Mouse (Mus musculus) neural tube, embryonic 15.5 days (tissue): ENCODE data around the gene Skap2. TPM values are rescaled to one million over a fixed set of nuclear protein-coding genes. Genes with fewer than 3 reads are reported as not detected.

Experiments
- ATAC-seq: fragments of 200-750 bp; cut with Nextera tagmentation; 2 replicates; pipeline ENCODE4 v1.8.0; 2017; ENCODE audit warnings: mild to moderate bottlenecking, moderate TSS enrichment, moderate library complexity; ENCODE audit not compliant: low FRiP score
- H3K27ac ChIP-seq: fragments of 300-500 bp; sonication (generic); replicated peaks from 2 replicates; pipeline ENCODE4 v1.5.1; 2015; ENCODE audit warnings: mild to moderate bottlenecking, inconsistent platforms
- H3K27me3 ChIP-seq: fragments of 300-500 bp; sonication (generic); replicated peaks from 2 replicates; pipeline ENCODE4 v1.6.1; 2015; ENCODE audit warnings: inconsistent platforms
- H3K36me3 ChIP-seq: fragments of 300-500 bp; sonication (generic); 2 replicates; pipeline ENCODE4 v1.6.1; 2015; ENCODE audit warnings: inconsistent platforms
- H3K4me1 ChIP-seq: fragments of 300-500 bp; sonication (generic); 2 replicates; pipeline ENCODE4 v1.6.1; 2015; ENCODE audit warnings: inconsistent platforms
- H3K4me2 ChIP-seq: fragments of 300-500 bp; sonication (generic); 2 replicates; pipeline ENCODE4 v1.6.1; 2015; ENCODE audit warnings: inconsistent platforms, mild to moderate bottlenecking, moderate library complexity
- H3K4me3 ChIP-seq: fragments of 300-500 bp; sonication (generic); replicated peaks from 2 replicates; pipeline ENCODE4 v1.5.1; 2015; ENCODE audit warnings: mild to moderate bottlenecking, inconsistent platforms
- H3K9ac ChIP-seq: fragments of 300-500 bp; sonication (generic); replicated peaks from 2 replicates; pipeline ENCODE4 v1.6.1; 2015; ENCODE audit warnings: mild to moderate bottlenecking, inconsistent platforms
- H3K9me3 ChIP-seq: fragments of 300-500 bp; sonication (generic); replicated peaks from 2 replicates; pipeline ENCODE4 v1.6.1; 2016; ENCODE audit warnings: inconsistent platforms
- WGBS: fragments of 180-500 bp; shearing (Covaris S2); methylation state at CpG from one replicate; pipeline ENCODE4 v1.1.7; 2015; ENCODE audit warnings: mixed read lengths; 5-methylcytosine and 5-hydroxymethylcytosine counted together
- polyA plus RNA-seq: library from polyadenylated mRNA; unstranded; fragments of >200 nt; fragmentation: Nextera tagmentation; extraction: Ambion mirVana; gene quantifications from 2 replicates; pipeline ENCODE4 v1.2.1, GENCODE M21; 2015

Gene Skap2
- polyA plus RNA-seq, 1 experiment from 2014 or later, result 29.5 TPM

DNA sequence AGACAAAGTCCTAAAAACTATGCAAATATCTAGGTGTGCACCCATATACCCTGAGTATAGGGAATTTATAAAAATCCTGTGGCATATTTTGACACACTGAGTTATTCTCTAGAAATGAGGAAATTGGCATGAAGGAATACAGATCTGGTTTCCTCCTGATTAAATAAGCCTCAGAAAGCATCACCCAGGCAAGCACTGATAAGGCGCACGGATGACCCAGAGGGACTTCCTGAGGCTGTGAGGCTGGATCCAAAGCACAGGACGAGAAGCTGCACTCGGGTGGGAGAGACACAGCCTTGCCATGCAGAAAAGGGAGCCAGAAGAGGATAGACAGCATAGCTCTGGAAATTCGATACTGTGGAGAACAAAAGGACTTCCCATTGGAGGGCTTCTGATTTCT lies 12.4 kb upstream of the Skap2 start:
- no peak for ATAC-seq
- Histone ChIP-seq H3K4me3 (no peak overlapping the region), H3K4me2 (no peak overlapping the region), H3K27me3 (no peaks in the 10 kb centered on the region), H3K36me3 (no peaks in the 10 kb centered on the region), H3K9ac (no peak overlapping the region), H3K4me1 (no peaks in the 10 kb centered on the region), H3K27ac (no peak overlapping the region), H3K9me3 (no peaks in the 10 kb centered on the region)
- WGBS, result 59% methylated on average over 5 of the region's 5 CpGs

DNA sequence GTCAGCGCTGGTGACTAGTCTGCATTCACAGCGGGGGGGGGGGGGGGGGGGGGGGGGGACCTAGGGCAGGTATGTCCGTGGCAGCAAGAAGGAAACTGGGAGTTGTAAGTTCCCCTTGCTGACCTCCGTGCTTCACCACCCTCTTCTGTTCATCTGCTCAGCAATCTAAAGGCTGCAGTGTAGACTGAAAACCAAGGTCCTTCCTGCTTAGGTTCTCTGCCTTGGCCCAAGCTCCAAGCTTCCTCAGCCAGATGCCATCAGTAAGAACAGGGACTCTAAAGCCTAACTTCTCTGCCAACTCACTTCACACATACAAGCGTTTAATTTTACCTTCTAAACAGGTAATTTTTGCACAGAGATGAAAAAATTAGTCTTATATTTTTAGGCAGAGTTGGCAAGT lies 10.0 kb upstream of the Skap2 start:
- 47% methylated on average over 5 of the region's 5 CpGs for WGBS
- Histone ChIP-seq H3K27ac (no peak overlapping the region), H3K4me3 (no peak overlapping the region), H3K27me3 (no peaks in the 10 kb centered on the region), H3K9ac (no peak overlapping the region), H3K36me3 (no peaks in the 10 kb centered on the region), H3K9me3 (no peaks in the 10 kb centered on the region), H3K4me2 (no peak overlapping the region), H3K4me1 (no peaks in the 10 kb centered on the region)
- no peak for ATAC-seq

DNA sequence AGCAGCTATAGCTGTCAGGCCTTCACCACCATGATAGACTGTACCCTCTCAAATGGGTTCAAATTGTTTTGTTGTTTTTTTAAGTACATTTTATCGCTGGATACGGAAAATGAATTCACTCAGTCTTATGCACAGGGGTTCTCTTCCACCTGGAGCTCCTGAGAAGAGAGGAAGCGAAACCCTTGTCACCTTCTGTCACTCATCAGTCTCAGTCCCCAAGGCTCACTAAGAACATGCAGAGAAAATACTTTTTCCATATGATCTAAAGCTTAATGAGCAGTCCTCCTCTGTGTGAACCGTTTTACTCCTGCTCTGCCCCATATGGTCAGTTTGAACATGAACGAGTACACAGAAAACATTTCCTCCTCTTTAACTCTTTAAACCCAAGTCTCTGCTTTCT lies 7.9 kb upstream of the Skap2 start:
- Histone ChIP-seq H3K4me1 (no peaks in the 10 kb centered on the region), H3K9me3 (no peaks in the 10 kb centered on the region), H3K9ac (no peak overlapping the region), H3K27ac (no peak overlapping the region), H3K27me3 (no peaks in the 10 kb centered on the region), H3K4me2 (no peak overlapping the region), H3K36me3 (no peaks in the 10 kb centered on the region), H3K4me3 (no peak overlapping the region)
- ATAC-seq, result no peak
- WGBS, result 85% methylated on average over 5 of the region's 5 CpGs

DNA sequence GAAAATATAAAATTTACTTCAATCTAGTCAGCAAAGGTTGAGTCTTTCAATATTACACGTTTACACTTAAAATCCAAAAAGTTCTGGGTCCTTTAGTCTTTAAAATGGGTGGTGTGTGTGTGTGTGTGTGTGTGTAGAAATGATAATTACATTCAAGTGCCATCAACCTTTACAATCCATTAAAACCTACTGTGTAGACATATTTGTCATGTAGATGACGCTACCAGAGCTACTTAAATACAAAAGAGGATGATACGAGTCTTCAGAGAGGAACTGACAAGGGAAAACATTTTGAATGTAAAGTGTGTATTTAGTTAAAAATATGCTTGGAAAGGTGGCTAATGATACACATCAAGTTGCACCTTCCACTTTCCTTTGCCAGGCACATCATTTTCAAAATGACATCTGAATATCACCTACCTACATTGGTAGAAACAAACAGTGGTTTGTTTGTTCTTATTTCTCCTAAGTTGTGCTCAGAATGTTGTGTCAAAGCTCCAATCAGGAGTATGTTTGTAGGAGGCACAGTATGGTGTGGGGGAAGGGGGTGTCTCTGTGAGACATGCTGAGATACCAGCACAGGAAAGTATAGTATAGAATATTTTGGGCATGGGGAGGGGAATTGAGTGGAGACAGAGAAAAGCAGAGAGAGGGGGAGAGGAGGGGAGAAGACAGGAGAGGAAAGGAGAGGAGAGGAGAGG lies 1.0 kb upstream of the Skap2 start:
- WGBS, result 5% methylated on average over 3 of the region's 3 CpGs
- Histone ChIP-seq H3K9ac (peak overlapping the region; percentile 56), H3K36me3 (no peaks in the 10 kb centered on the region), H3K4me3 (peak overlapping the region; percentile 66), H3K9me3 (no peaks in the 10 kb centered on the region), H3K4me1 (peaks cover 18% of the 10 kb centered on the region), H3K27me3 (no peaks in the 10 kb centered on the region), H3K27ac (peak overlapping the region; percentile 89), H3K4me2 (peak overlapping the region; percentile 73)
- ATAC-seq, result no peak

DNA sequence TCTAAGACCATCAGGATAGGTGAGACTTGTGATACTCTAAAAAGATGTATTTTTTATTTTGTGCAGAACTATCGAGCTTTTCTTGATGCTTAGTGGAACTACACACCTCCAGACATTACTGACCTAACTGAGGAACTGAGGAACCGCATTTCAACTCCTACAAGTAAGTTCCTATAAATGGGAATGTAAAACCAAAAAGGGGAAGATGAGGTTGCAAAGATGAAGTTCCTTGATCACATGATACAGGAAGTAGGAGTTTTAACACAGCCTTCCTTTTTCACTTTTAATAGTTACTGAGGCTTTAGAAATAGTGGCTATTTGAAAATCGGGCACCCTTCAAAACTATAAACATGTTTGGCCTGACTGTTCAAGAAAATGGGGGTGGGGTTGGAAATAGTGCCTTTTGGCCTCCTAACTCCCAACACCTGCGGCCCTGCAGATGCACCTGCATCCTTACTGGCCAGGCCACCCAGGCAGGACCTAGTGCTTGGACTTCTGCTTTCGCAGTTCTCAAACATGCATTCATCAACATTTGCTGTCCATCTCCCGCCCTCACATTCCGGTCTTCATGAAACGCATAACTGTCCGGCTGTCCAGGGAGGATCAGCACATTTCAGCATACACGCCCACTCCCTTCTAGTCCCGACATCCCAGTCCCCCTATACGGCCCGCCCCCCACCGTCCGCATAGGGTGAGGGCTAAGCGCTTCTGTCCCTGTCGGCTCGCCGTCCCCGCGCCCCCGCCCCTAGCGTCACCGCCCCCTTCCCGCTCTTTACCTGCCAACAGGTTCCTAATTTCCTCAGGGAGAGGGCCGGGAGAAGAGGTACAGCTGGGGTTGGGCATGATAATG lies 565 bp downstream of the Skap2 start:
- peak; percentile 87 for ATAC-seq
- no peaks in the 10 kb centered on the region for H3K27me3 ChIP-seq
- peak overlapping the region; percentile 75 for H3K27ac ChIP-seq

DNA sequence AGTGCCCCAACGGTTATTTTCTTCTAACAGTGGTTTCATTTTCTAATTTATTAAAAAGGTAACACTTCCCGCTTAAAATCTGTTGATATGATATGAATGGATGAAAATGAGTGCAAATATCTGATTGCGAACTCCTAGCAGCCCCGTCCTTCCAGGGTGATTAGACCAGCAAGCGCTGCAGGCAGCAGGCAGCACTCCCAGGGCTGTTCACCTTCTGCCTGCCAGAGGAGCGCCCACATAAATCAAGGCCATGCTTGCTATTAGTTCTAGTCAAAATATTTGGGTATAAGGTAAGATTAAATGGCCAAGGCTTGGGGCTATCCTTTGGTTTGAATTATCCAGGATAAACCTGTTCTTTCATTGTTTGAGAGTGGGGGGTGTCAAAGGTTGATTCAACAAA lies 3.0 kb downstream of the Skap2 start:
- H3K4me3 ChIP-seq, result no peak overlapping the region
- peaks cover 44% of the 10 kb centered on the region for H3K4me1 ChIP-seq
- no peak overlapping the region for H3K4me2 ChIP-seq
- ATAC-seq, result no peak
- no peak overlapping the region for H3K27ac ChIP-seq
- H3K9me3 ChIP-seq, result no peaks in the 10 kb centered on the region
- 44% methylated on average over 6 of the region's 6 CpGs for WGBS
- H3K27me3 ChIP-seq, result no peaks in the 10 kb centered on the region
- H3K9ac ChIP-seq, result no peak overlapping the region
- no peaks in the 10 kb centered on the region for H3K36me3 ChIP-seq

More for the DNA sequence above, 565 bp downstream of the Skap2 start:
- peak overlapping the region; percentile 66 for H3K4me3 ChIP-seq
- H3K36me3 ChIP-seq, result no peaks in the 10 kb centered on the region
- no peaks in the 10 kb centered on the region for H3K9me3 ChIP-seq
- H3K9ac ChIP-seq, result peak overlapping the region; percentile 62
- 5% methylated on average over 26 of the region's 26 CpGs for WGBS
- peaks cover 29% of the 10 kb centered on the region for H3K4me1 ChIP-seq
- H3K4me2 ChIP-seq, result peak overlapping the region; percentile 73

DNA sequence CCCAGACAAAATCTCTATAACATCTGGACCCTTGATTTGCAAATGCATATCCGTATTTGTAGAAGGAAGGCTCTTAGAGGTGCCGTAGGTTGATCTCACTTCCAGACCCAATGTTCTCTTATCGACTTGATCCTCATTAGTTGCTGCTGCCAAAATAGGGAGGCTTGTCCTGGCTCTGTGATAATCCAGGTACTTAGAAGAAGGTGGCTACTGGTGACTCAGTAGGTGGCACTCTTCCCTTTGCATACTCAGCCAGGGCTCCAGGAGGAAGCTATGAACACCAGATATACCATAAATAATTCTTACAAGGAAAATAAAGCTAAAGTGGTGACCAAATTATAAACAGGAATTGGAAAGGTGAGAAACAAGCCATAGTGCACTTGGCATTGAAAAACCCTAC lies 3.6 kb downstream of the Skap2 start:
- no peaks in the 10 kb centered on the region for H3K27me3 ChIP-seq
- no peaks in the 10 kb centered on the region for H3K36me3 ChIP-seq
- H3K4me2 ChIP-seq, result no peak overlapping the region
- WGBS, result 36% methylated on average over 3 of the region's 3 CpGs
- no peak for ATAC-seq
- H3K4me3 ChIP-seq, result no peak overlapping the region
- no peaks in the 10 kb centered on the region for H3K9me3 ChIP-seq
- H3K27ac ChIP-seq, result no peak overlapping the region
- no peak overlapping the region for H3K9ac ChIP-seq
- peaks cover 44% of the 10 kb centered on the region for H3K4me1 ChIP-seq

DNA sequence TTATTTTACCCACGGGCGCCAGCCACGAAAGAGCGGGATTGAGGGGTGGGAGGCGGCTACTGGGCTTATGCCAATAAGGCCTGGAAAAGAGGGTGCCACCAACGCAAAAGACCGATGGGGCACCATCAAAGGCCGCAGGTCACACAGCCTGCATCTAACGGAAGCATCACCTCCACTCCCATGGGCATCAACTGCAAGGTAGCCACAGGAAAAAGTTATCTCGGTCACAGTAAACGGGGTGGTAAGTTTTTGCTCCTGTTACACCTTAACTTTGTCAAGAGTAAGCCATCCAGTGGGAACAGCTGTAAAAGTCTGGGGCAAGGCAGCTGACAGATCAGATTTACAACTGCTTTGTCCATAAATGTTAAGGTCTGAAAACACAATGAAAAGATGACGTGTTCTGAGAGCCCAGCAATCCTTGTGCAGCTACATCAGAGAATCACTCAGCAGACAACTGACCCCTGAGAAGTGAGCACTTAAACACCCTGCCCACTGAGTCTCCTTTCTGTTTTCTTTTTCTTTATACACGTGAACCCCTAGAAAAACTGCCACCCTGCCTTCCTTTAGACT lies 5.6 kb downstream of the Skap2 start:
- Histone ChIP-seq H3K4me3 (peak overlapping the region; percentile 25; the same call in 1 of the 2 replicates), H3K27me3 (no peaks in the 10 kb centered on the region), H3K4me2 (peak overlapping the region; percentile 53), H3K9me3 (no peaks in the 10 kb centered on the region), H3K4me1 (peaks cover 35% of the 10 kb centered on the region), H3K36me3 (no peaks in the 10 kb centered on the region), H3K9ac (peak overlapping the region; percentile 12; the same call in 1 of the 2 replicates), H3K27ac (peak overlapping the region; percentile 70)
- WGBS, result 13% methylated on average over 13 of the region's 13 CpGs
- ATAC-seq, result peak; percentile 12; the same call in 1 of the 2 replicates

DNA sequence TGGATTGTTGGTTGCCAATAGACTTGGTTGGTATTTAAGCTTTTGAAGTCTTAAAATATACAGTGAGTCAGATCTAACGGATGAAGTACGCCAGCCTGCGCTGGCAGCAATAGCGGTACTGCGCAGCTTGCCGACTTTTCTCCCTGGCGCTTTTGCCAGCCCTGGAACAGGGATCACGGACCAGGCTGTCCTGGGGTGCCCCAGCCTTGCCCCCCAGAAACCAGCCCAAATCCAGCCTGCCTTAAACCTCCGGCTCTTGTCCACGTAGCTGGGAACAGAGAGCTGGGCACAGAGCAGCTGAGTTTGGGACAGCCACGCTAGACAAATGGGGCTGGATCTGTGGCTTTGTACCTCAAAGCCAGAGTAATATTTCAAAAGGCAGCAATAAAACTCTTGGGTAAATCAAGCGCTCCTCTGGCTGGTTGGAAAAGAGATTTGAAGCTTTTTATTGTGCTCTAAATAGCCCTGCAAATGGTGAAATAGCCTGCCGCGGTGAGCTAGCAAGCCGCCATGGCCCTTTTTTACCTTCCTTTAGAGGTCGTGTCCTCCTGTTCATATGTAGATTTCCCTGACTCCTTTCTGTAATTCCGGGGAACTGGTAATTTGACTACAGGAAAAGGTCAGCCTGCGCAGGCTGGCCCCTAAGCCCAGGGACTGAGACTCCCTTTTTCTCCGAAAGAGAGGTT lies 6.2 kb downstream of the Skap2 start:
- H3K9ac ChIP-seq, result peak overlapping the region; percentile 12
- no peaks in the 10 kb centered on the region for H3K36me3 ChIP-seq
- H3K4me3 ChIP-seq, result peak overlapping the region; percentile 25
- WGBS, result 18% methylated on average over 19 of the region's 19 CpGs
- H3K4me1 ChIP-seq, result peaks cover 32% of the 10 kb centered on the region
- H3K9me3 ChIP-seq, result no peaks in the 10 kb centered on the region
- H3K4me2 ChIP-seq, result peak overlapping the region; percentile 53
- H3K27me3 ChIP-seq, result no peaks in the 10 kb centered on the region
- H3K27ac ChIP-seq, result peak overlapping the region; percentile 70
- peak; percentile 76 for ATAC-seq

DNA sequence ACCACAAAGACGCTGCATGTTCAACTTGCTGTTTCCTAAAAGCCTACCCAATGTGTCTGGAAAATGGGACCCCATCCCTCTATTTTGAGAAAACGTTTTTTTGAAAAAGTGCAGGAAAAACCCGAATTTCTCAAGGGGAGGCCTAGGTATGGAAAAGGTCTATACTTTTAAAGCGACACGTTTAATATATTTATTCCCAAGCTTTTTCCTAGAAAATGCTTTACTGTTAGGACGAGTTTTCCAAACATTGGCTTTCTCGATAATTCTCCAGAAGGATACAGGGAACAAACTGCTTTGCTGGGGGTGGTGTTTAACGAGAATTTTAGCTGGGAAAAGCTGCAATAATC lies 6.8 kb downstream of the Skap2 start:
- Histone ChIP-seq H3K4me3 (peak overlapping the region; percentile 25; the same call in 1 of the 2 replicates), H3K4me2 (peak overlapping the region; percentile 53), H3K9me3 (no peaks in the 10 kb centered on the region), H3K4me1 (peaks cover 32% of the 10 kb centered on the region), H3K27ac (peak overlapping the region; percentile 70), H3K9ac (no peak overlapping the region), H3K27me3 (no peaks in the 10 kb centered on the region), H3K36me3 (no peaks in the 10 kb centered on the region)
- 21% methylated on average over 8 of the region's 8 CpGs for WGBS
- no peak for ATAC-seq

DNA sequence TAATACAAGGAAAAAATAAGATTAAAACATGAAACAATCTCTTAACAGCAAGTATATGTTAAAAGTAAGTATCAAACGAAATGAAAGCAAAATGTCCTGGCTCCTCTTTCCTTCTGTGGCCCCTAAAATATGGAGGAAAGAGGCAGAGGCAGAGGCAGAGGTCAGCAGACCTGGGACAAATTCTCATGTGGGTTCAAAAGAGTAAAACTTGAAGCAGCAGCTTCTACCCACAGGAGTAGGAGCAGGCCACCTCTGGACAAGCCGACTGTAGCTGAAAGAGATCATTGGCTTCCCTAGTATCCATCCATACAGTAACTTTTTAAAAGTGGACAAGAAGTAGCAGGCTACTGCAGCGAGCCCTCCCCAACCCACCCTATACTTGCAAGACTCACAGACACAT lies 7.4 kb downstream of the Skap2 start:
- 42% methylated on average over 3 of the region's 3 CpGs for WGBS
- no peak for ATAC-seq
- H3K9ac ChIP-seq, result no peak overlapping the region
- H3K36me3 ChIP-seq, result no peaks in the 10 kb centered on the region
- no peak overlapping the region for H3K4me3 ChIP-seq
- peaks cover 32% of the 10 kb centered on the region for H3K4me1 ChIP-seq
- H3K27ac ChIP-seq, result no peak overlapping the region
- H3K4me2 ChIP-seq, result peak overlapping the region; percentile 5; the same call in 1 of the 2 replicates
- no peaks in the 10 kb centered on the region for H3K9me3 ChIP-seq
- no peaks in the 10 kb centered on the region for H3K27me3 ChIP-seq
